Mouse (Mus musculus) hindbrain, embryonic 13.5 days (tissue): ENCODE measurements around the gene Ring1. TPM values are rescaled to one million over a fixed set of nuclear protein-coding genes. Genes with fewer than 3 reads are reported as not detected.

Experiments
- ATAC-seq: fragments of 200-750 bp; cut with Nextera tagmentation; 2 replicates; pipeline ENCODE4 v1.8.0; 2017; ENCODE audit warnings: moderate TSS enrichment; ENCODE audit not compliant: low FRiP score
- H3K27ac ChIP-seq: fragments of 300-500 bp; sonication (generic); 2 replicates; pipeline ENCODE4 v1.5.1; 2015; ENCODE audit warnings: inconsistent platforms, mild to moderate bottlenecking, moderate library complexity
- H3K27me3 ChIP-seq: fragments of 300-500 bp; sonication (generic); 2 replicates; pipeline ENCODE4 v1.6.1; 2015; ENCODE audit warnings: mild to moderate bottlenecking, inconsistent platforms
- H3K36me3 ChIP-seq: fragments of 300-500 bp; sonication (generic); 2 replicates; pipeline ENCODE4 v1.6.1; 2015; ENCODE audit warnings: mild to moderate bottlenecking, inconsistent platforms
- H3K4me1 ChIP-seq: fragments of 300-500 bp; sonication (generic); replicated peaks from 2 replicates; pipeline ENCODE4 v1.6.1; 2015; ENCODE audit warnings: inconsistent platforms
- H3K4me2 ChIP-seq: fragments of 300-500 bp; sonication (generic); 2 replicates; pipeline ENCODE4 v1.6.1; 2015; ENCODE audit warnings: inconsistent platforms, mild to moderate bottlenecking, moderate library complexity
- H3K4me3 ChIP-seq: fragments of 300-500 bp; sonication (generic); 2 replicates; pipeline ENCODE4 v1.5.1; 2015; ENCODE audit warnings: mild to moderate bottlenecking, inconsistent platforms
- H3K9ac ChIP-seq: fragments of 300-500 bp; sonication (generic); 2 replicates; pipeline ENCODE4 v1.6.1; 2015; ENCODE audit warnings: mild to moderate bottlenecking, inconsistent platforms
- H3K9me3 ChIP-seq: fragments of 300-500 bp; sonication (generic); 2 replicates; pipeline ENCODE4 v1.6.1; 2016; ENCODE audit warnings: inconsistent platforms
- WGBS: fragments of 180-500 bp; shearing (Covaris S2); methylation state at CpG from one replicate; pipeline ENCODE4 v1.1.7; 2015; 5-methylcytosine and 5-hydroxymethylcytosine counted together
- polyA plus RNA-seq: library from polyadenylated mRNA; unstranded; fragments of >200 nt; fragmentation: Nextera tagmentation; extraction: Ambion mirVana; gene quantifications from 2 replicates; pipeline ENCODE4 v1.2.1, GENCODE M21; 2015

Ring1 gene
- polyA plus RNA-seq, result 19.2 and 21.5 TPM in 2 replicates

- peaks cover 63% of the 10 kb centered on the region for H3K4me1 ChIP-seq
- under 1% methylated on average over 43 of the region's 58 CpGs for WGBS
- H3K27me3 ChIP-seq, result no peaks in the 10 kb centered on the region
- peak; percentile 76 for ATAC-seq
- peaks cover 46% of the 10 kb centered on the region for H3K36me3 ChIP-seq
- H3K9me3 ChIP-seq, result no peaks in the 10 kb centered on the region
- H3K4me3 ChIP-seq, result peak within 1 kb of the TSS; percentile 83
- peak within 1 kb of the TSS; percentile 99 for H3K9ac ChIP-seq
- peak within 1 kb of the TSS; percentile 99 for H3K27ac ChIP-seq
- H3K4me2 ChIP-seq, result peak within 1 kb of the TSS; percentile 99
Measured at GRCm38 (mm10) chr17:34024317-34024821, at the start of gene Ring1. Ring1 (minus strand) TSS chr17:34024680.

GRCm38 (mm10) chr17:34072091-34072490, 47.6 kb upstream of the Ring1 start:
- Histone ChIP-seq H3K4me1 (no peaks in the 10 kb centered on the region; the same call in 1 of the 2 replicates), H3K27ac (no peak overlapping the region), H3K9me3 (no peaks in the 10 kb centered on the region), H3K4me3 (no peak overlapping the region), H3K9ac (no peak overlapping the region; the same call in 1 of the 2 replicates), H3K27me3 (peaks cover 14% of the 10 kb centered on the region), H3K36me3 (no peaks in the 10 kb centered on the region), H3K4me2 (no peak overlapping the region)
- no peak for ATAC-seq
- 80% methylated on average over 5 of the region's 5 CpGs for WGBS

- H3K4me2 ChIP-seq, result no peak overlapping the region
Measured at GRCm38 (mm10) chr17:34068864-34069263, 44.4 kb upstream of the Ring1 start.

GRCm38 (mm10) chr17:34057224-34057623, 32.7 kb upstream of the Ring1 start:
- Histone ChIP-seq H3K9ac (no peak overlapping the region), H3K9me3 (no peaks in the 10 kb centered on the region), H3K27me3 (no peaks in the 10 kb centered on the region), H3K36me3 (peaks cover 39% of the 10 kb centered on the region), H3K4me3 (no peak overlapping the region), H3K4me2 (no peak overlapping the region), H3K27ac (no peak overlapping the region), H3K4me1 (no peaks in the 10 kb centered on the region)
- 79% methylated on average over 7 of the region's 7 CpGs for WGBS
- no peak for ATAC-seq

More at GRCm38 (mm10) chr17:34068864-34069263, 44.4 kb upstream of the Ring1 start:
- no peak for ATAC-seq
- 47% methylated on average over 3 of the region's 3 CpGs for WGBS
- Histone ChIP-seq H3K27me3 (no peaks in the 10 kb centered on the region), H3K27ac (no peak overlapping the region), H3K36me3 (peaks cover 17% of the 10 kb centered on the region; the same call in 1 of the 2 replicates), H3K4me1 (no peaks in the 10 kb centered on the region), H3K4me3 (no peak overlapping the region), H3K9ac (no peak overlapping the region), H3K9me3 (no peaks in the 10 kb centered on the region)

GRCm38 (mm10) chr17:34047404-34048050, 23.0 kb upstream of the Ring1 start:
- no peak overlapping the region for H3K9ac ChIP-seq
- no peaks in the 10 kb centered on the region for H3K27me3 ChIP-seq
- H3K36me3 ChIP-seq, result peaks cover 26% of the 10 kb centered on the region
- H3K4me1 ChIP-seq, result no peaks in the 10 kb centered on the region
- 94% methylated on average over 5 of the region's 5 CpGs for WGBS
- H3K4me3 ChIP-seq, result no peak overlapping the region
- H3K27ac ChIP-seq, result no peak overlapping the region
- H3K4me2 ChIP-seq, result no peak overlapping the region
- ATAC-seq, result no peak
- H3K9me3 ChIP-seq, result peaks cover 12% of the 10 kb centered on the region; the same call in 1 of the 2 replicates

- H3K27me3 ChIP-seq, result 0 out of 2 replicates have a peak, but pooled peaks cover 4% of the 10 kb centered on the region
- peaks cover 12% of the 10 kb centered on the region for H3K4me1 ChIP-seq
- peaks cover 14% of the 10 kb centered on the region for H3K36me3 ChIP-seq
- no peak overlapping the region for H3K9ac ChIP-seq
- no peak overlapping the region for H3K4me2 ChIP-seq
- no peak overlapping the region for H3K4me3 ChIP-seq
- no peak for ATAC-seq
- H3K9me3 ChIP-seq, result peaks cover 12% of the 10 kb centered on the region; the same call in 1 of the 2 replicates
- WGBS, result 84% methylated on average over 14 of the region's 14 CpGs
- no peak overlapping the region for H3K27ac ChIP-seq
Measured at GRCm38 (mm10) chr17:34045941-34046340, 21.5 kb upstream of the Ring1 start.

- 24% methylated on average over 16 of the region's 17 CpGs for WGBS
- Histone ChIP-seq H3K9me3 (no peaks in the 10 kb centered on the region), H3K9ac (peak overlapping the region; percentile 68), H3K4me1 (peaks cover 44% of the 10 kb centered on the region), H3K36me3 (peaks cover 34% of the 10 kb centered on the region), H3K27me3 (peaks cover 12% of the 10 kb centered on the region; the same call in 1 of the 2 replicates), H3K27ac (no peak overlapping the region), H3K4me3 (peak overlapping the region; percentile 29), H3K4me2 (peak overlapping the region; percentile 54)
- no peak; the same call in 1 of the 2 replicates for ATAC-seq
Measured at GRCm38 (mm10) chr17:34039562-34040450, 15.3 kb upstream of the Ring1 start.

- Histone ChIP-seq H3K9ac (peak within 1 kb of the TSS; percentile 68), H3K27me3 (peaks cover 12% of the 10 kb centered on the region; the same call in 1 of the 2 replicates), H3K4me3 (peak within 1 kb of the TSS; percentile 29), H3K9me3 (no peaks in the 10 kb centered on the region), H3K36me3 (peaks cover 41% of the 10 kb centered on the region), H3K4me2 (peak within 1 kb of the TSS; percentile 54), H3K4me1 (peaks cover 45% of the 10 kb centered on the region), H3K27ac (0 out of 2 replicates have a peak within 1 kb of the TSS, but pooled peaks have one; percentile 1)
- peak; percentile 63 for ATAC-seq
- WGBS, result 12% methylated on average over 28 of the region's 28 CpGs
Measured at GRCm38 (mm10) chr17:34038878-34039561, 14.5 kb upstream of the Ring1 start, which contains the start of gene Col11a2. Col11a2 (plus strand) TSS chr17:34039437.

- peaks cover 50% of the 10 kb centered on the region for H3K4me1 ChIP-seq
Measured at GRCm38 (mm10) chr17:34038440-34038839, 14.0 kb upstream of the Ring1 start.

GRCm38 (mm10) chr17:34037241-34037640, 12.8 kb upstream of the Ring1 start:
- H3K9ac ChIP-seq, result no peak overlapping the region
- H3K4me2 ChIP-seq, result no peak overlapping the region
- H3K36me3 ChIP-seq, result peaks cover 43% of the 10 kb centered on the region
- WGBS, result 91% methylated on average over 7 of the region's 7 CpGs
- H3K4me1 ChIP-seq, result peaks cover 62% of the 10 kb centered on the region
- no peak overlapping the region for H3K4me3 ChIP-seq
- no peak overlapping the region for H3K27ac ChIP-seq
- no peaks in the 10 kb centered on the region for H3K9me3 ChIP-seq
- no peak for ATAC-seq
- peaks cover 12% of the 10 kb centered on the region; the same call in 1 of the 2 replicates for H3K27me3 ChIP-seq

More at GRCm38 (mm10) chr17:34038440-34038839, 14.0 kb upstream of the Ring1 start:
- peak; percentile 22; the same call in 1 of the 2 replicates for ATAC-seq
- peaks cover 43% of the 10 kb centered on the region for H3K36me3 ChIP-seq
- H3K27ac ChIP-seq, result 0 out of 2 replicates have a peak overlapping the region, but pooled peaks have one; percentile 1
- H3K4me2 ChIP-seq, result peak overlapping the region; percentile 54
- no peaks in the 10 kb centered on the region for H3K9me3 ChIP-seq
- H3K27me3 ChIP-seq, result peaks cover 12% of the 10 kb centered on the region; the same call in 1 of the 2 replicates
- H3K4me3 ChIP-seq, result peak overlapping the region; percentile 29
- H3K9ac ChIP-seq, result peak overlapping the region; percentile 68
- WGBS, result 11% methylated on average over 20 of the region's 21 CpGs

- Histone ChIP-seq H3K9me3 (no peaks in the 10 kb centered on the region), H3K27me3 (peaks cover 12% of the 10 kb centered on the region; the same call in 1 of the 2 replicates), H3K36me3 (peaks cover 43% of the 10 kb centered on the region), H3K4me3 (no peak overlapping the region), H3K27ac (no peak overlapping the region), H3K4me2 (no peak overlapping the region), H3K4me1 (peaks cover 57% of the 10 kb centered on the region), H3K9ac (no peak overlapping the region)
- no peak for ATAC-seq
- 83% methylated on average over 10 of the region's 10 CpGs for WGBS
Measured at GRCm38 (mm10) chr17:34036647-34037046, 12.2 kb upstream of the Ring1 start.
